Mouse (Mus musculus): ENCODE data around the gene Cnr2.

- no peak for TF ChIP-seq CTCF (IDR thresholded peaks at IDR 0.05; ENCODE audit: control insufficient read depth, insufficient read depth, insufficient read length)
- no peak for TF ChIP-seq MAX (IDR thresholded peaks at IDR 0.05)
- TF ChIP-seq MYOG (IDR thresholded peaks at IDR 0.05; ENCODE audit: control insufficient read depth, extremely low read depth, insufficient read length), result no peak
- TF ChIP-seq FOSL1 (IDR thresholded peaks at IDR 0.05; ENCODE audit: insufficient read depth, low read length, poor library complexity, severe bottlenecking), result no peak
- no peak for TF ChIP-seq USF1 (IDR thresholded peaks at IDR 0.05; ENCODE audit: low read depth)
- TF ChIP-seq MYOD1 (IDR thresholded peaks at IDR 0.05; ENCODE audit: control insufficient read depth, insufficient read length, low read depth), result no peak
- no peak for TF ChIP-seq CEBPB (IDR thresholded peaks at IDR 0.05; ENCODE audit: low read depth)
Measured at GRCm38 (mm10) chr4:135948142-135948541, 52.9 kb downstream of the Cnr2 start.

All from C2C12 (cell line).